Mouse (Mus musculus): ENCODE results near the gene Cmss1. TPM values are rescaled to one million over a fixed set of nuclear protein-coding genes. Genes with fewer than 3 reads are reported as not detected.
"Not testable (repeated sequence)": the region's sequence is repeated elsewhere in the genome, so short reads cannot be mapped to it uniquely, and the experiment has no call there.

The Cmss1 gene
- polyA plus RNA-seq, 3 experiments from 2014 or later: 22.9 to 39.5 (median 34.8) TPM

GRCm38 (mm10) chr16:57423001-57423800 lies 183.5 kb downstream of the Cmss1 start:
- ATAC-seq: peak; percentile 76

- ATAC-seq: peak; percentile 63
Observed at GRCm38 (mm10) chr16:57421680-57422417, 184.8 kb downstream of the Cmss1 start.

DNA sequence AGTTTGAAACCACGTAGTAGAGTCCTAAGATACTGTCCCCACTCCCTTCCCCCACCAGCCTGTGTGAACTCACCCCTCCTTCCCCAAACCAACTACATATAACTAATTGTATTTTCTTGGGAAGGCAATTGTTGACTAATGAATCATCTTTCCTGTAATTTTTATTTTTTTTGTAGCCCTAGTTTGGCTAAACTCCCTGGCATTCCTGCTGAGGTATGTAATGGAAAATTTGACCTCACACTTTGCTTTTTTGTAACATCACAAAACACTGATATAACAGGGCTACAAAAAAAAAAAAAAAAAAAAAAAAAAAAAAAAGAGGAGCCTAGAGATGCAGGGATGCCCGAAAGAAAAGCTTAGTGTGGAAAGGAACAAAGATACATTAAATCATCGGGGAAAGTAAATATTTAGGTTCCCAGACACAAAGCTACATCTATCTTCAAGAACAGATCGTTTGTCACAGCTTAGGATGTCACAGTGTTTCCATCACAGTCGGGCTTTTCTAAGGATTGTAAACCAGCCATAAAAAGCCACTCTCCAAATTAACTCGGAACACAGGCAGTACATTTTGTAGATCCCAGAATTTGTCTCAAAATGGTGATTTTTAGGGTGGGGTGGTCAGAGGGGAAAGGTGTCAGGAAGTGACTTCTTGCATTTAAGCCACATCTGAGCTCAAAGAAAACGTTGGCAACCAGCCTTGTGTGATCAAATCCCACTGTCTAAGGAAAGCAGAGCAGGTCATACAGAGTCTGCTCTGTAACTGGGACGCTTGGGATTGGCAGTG lies 185.7 kb downstream of the Cmss1 start:
- no peak for ATAC-seq

DNA sequence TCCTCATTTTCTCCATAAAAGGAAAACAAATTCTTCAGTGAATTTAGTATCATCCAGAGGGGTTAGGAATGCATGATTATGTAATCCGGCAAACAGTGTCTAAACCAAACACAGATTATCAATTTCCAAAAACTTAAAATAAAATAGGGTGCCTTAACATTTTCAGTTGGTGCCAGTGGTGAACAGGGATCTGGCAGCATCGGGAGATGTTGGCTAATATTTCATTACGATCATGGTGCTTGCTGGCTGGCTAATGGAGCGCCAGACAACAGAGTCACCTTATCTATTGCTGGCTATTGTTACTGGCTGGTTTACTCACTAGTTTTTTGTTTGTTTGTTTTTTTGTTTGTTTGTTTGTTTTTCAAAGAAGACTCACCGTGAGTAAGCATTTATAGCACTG lies 186.8 kb downstream of the Cmss1 start:
- no peak for ATAC-seq

GRCm38 (mm10) chr16:57419332-57419731 lies 187.3 kb downstream of the Cmss1 start:
- ATAC-seq: no peak

- no peak for ATAC-seq
Observed at GRCm38 (mm10) chr16:57417955-57418354, 188.7 kb downstream of the Cmss1 start.

DNA sequence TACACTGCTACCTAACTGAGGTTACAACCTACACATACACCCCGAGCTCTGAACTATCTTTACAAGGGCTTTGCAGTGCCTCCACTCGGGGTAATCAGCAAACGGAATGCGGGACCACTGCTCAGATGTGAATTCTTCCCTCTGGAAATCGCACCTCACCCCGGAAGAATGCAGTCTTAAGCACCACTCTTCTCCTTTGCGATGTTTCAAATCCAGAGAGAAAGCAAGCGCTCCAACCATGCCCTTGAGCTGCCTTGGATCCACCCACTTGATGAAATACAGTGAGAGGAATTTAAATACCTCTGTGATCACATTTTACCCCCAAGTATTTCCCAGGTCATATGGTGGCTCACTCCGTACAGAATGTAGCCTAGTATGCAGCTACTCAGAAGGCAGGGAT lies 189.6 kb downstream of the Cmss1 start:
- ATAC-seq: no peak

- ATAC-seq: no peak
Observed at GRCm38 (mm10) chr16:57416049-57416448, 190.6 kb downstream of the Cmss1 start.

GRCm38 (mm10) chr16:57412766-57413165 lies 193.9 kb downstream of the Cmss1 start:
- ATAC-seq: no peak

DNA sequence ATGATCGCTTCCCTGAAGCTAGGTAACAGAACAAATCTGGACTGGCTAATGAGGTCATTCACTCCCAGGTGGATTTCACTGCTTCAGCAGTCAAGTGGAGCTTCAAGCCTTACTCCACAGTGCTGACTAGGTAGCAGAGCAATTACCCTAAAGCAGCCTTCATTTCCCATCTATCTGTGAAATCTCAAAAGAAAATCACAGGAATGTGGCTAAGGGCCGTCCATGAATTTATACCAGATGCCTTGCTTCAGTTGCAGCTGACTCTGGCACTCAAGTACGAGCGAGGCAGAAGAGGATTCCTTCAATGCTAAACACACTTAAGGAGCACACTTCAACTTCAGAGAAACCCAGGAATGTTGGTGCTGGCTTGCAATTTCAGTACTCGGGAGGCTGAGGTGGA lies 202.8 kb downstream of the Cmss1 start:
- no peak for ATAC-seq

- peak; percentile 89 for ATAC-seq
Observed at GRCm38 (mm10) chr16:57402910-57403309, 203.8 kb downstream of the Cmss1 start.

DNA sequence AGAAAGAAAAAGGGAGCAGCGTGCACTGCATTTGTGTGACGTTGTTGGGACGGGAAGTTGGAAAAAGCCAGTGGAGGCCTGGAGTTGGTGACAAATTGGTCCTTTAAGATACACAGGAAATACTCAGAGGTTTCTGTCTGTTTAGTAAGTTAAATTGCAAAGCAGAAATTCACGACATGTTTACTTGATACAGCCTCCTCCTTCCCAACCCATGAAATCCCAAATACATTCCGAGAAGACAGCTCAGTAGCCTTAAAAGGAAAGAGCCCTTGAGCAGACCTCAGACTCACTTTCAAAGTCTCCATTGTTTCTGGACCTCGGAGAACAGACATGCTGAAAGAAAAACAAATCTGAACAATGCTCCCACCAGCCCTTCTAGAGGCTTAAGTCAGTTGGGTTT lies 205.0 kb downstream of the Cmss1 start:
- no peak for ATAC-seq

- ATAC-seq: no peak
Observed at GRCm38 (mm10) chr16:57399566-57399965, 207.1 kb downstream of the Cmss1 start.

DNA sequence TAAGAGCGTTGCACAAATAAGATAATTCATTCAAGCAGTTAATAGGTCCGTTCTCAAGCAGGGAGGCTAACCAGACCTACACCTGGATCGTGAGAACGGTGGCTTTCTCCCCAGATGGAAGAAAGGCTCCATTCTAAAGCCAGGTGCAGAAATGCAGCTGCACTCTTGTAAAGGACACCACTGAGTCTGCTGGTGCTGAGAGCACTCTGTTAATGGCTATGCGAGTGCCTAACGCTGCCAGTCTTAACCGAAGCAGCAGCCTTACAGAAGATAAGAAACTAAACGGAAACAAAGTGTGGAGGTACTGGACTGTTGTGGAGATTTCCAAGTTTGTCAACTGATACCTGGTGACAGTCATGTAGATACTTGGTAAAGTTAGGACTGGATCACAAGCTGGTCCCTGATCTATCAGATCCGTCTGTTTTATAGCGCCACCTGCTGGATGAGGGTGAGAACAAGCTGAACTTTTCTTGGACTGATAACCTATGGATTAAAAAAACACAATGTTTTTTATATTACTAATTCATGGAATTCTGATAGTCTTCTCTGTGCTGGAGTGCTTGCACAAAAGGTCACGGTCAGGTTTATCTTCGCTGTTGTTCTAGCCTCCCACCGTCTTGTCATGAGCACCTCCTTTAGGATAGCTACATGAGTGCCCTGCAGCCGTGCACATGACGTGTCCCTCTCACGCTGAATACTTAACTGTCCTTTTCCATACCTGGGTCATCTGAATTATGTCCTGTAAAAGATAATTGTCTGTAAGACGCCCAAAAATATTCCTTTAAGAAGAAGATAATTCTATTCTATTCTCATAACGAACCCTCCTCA lies 208.1 kb downstream of the Cmss1 start:
- no peak for ATAC-seq

- no peak for ATAC-seq
Observed at GRCm38 (mm10) chr16:57397845-57398244, 208.8 kb downstream of the Cmss1 start.

GRCm38 (mm10) chr16:57396249-57396648 lies 210.4 kb downstream of the Cmss1 start:
- ATAC-seq: no peak

GRCm38 (mm10) chr16:57393161-57393560 lies 213.5 kb downstream of the Cmss1 start:
- no peak for ATAC-seq

- no peak for ATAC-seq
Observed at GRCm38 (mm10) chr16:57392461-57392860, 214.2 kb downstream of the Cmss1 start.

DNA sequence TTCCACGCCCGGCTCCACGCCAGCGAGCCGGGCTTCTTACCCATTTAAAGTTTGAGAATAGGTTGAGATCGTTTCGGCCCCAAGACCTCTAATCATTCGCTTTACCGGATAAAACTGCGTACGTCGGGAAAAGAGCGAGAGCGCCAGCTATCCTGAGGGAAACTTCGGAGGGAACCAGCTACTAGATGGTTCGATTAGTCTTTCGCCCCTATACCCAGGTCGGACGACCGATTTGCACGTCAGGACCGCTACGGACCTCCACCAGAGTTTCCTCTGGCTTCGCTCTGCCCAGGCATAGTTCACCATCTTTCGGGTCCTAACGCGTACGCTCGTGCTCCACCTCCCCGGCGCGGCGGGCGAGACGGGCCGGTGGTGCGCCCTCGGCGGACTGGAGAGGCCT lies 215.5 kb downstream of the Cmss1 start:
- not testable (repeated sequence) for ATAC-seq

- no peak for ATAC-seq
Observed at GRCm38 (mm10) chr16:57389566-57390251, 217.0 kb downstream of the Cmss1 start.

GRCm38 (mm10) chr16:57384274-57384673 lies 222.4 kb downstream of the Cmss1 start:
- ATAC-seq: no peak
